Mouse (Mus musculus) erythroblast, embryonic 14.5 days (primary cell): ENCODE measurements around the gene B3galnt2.

ENCODE experiments used
- GATA1 ChIP-seq: IDR thresholded peaks from 2 replicates; pipeline ENCODE4 v1.6.1; 2012; ENCODE audit warnings: low read length, inconsistent platforms, mixed read lengths
- TAL1 ChIP-seq: IDR thresholded peaks from 3 replicates; pipeline ENCODE4 v1.6.1; 2012; ENCODE audit warnings: low read length, inconsistent platforms, mixed read lengths

DNA sequence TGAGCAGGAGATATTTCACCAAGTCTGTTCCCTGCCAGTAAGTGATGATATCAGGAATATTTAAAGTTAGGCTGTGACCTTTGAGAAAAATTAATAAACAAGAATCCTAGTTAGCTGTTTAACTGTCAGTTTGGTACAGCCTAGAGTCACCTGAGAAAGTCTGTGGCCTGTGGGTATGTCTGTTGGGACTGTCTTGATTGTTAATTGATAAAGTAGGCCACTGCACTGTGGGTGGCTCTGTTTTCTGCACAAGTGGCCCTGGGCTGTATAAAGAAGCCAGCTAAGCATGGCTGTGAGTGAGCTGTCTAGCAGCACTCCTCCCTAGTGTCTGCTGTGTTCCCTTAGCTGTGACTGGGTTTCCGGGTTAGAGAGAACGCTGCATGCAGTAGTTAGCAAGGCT is 34.9 kb downstream of the B3galnt2 start:
- TF ChIP-seq TAL1 = no peak
- no peak for TF ChIP-seq GATA1
